Mouse (Mus musculus) frontal cortex, adult (tissue): ENCODE data around the gene Hoxa6.

Experiments
- ATAC-seq: cut with Nextera tagmentation; 2 replicates; pipeline ENCODE4 v1.9.2; 2017; ENCODE audit warnings: mild to moderate bottlenecking, moderate library complexity, mixed read lengths; ENCODE audit not compliant: low TSS enrichment

The Hoxa6 gene

GRCm38 (mm10) chr6:52164626-52165440 lies 43.7 kb downstream of the Hoxa6 start, which contains the start of gene Hoxa2:
Gene Hoxa2, minus strand, starts transcription at chr6:52164831.
- no peak for ATAC-seq

DNA sequence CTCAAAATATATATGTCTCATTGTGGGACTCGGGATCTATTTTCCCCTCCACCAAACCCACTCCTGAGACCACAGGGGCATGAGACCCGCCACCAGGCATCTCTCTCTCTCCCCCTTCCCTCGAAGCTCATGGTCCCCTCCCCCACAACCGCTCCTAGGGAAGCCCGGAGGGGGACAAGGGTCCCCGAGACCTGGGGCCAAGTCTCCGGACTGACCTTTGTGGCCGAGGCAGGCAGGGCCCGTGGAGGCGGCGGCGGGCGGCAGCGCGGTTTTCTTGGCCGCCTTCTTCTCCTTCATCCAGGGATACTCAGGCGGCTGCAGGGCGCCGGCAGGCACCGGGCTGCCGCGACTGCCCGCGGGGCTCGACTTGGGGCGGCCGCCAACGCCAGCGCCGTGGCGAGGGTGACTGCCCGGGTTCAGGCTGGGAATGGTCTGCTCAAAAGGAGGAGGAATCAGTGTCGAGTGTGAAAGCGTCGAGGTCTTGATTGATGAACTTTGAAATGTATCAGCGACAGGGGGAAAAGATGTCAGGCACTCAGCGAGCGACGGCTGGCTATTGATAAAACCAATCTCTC lies 44.4 kb downstream of the Hoxa6 start:
- ATAC-seq, result no peak

GRCm38 (mm10) chr6:52163366-52164031 lies 45.0 kb downstream of the Hoxa6 start:
- ATAC-seq, result no peak

DNA sequence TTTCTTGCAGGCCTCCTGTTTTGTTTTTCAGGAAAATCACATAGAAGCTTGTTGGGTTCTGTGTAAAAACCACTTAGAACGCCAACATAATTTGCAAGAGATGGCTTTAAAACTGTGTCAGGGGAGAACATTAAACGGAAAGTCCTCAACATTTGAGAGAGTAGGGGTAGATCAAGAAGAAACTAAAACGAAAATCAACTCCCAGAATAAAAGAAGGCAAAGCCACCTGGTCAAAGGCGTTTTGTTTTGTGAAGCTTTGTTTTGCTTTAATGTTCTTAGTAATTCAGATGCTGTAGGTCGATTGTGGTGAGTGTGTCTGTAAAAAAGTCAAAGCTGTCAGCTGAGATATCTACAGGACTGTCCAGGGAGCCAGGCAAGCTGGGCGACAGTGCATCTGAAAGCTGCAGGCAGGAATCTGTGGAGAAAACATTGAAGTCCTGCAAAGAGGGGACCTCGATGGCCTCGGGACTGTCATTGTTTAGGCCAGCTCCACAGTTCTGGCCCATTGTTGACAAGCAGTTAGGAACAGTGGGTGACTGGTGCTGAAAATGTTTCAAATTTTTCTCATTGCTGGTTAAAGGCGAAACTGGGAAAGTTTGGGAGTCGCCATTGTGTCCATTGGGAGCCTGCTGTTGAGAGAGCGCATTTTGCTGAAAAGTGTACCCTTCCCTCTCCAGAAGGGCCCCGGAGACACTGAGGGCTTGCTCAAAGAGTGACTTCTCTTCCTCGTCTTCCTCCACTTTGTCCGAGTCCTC lies 45.7 kb downstream of the Hoxa6 start:
- no peak for ATAC-seq

DNA sequence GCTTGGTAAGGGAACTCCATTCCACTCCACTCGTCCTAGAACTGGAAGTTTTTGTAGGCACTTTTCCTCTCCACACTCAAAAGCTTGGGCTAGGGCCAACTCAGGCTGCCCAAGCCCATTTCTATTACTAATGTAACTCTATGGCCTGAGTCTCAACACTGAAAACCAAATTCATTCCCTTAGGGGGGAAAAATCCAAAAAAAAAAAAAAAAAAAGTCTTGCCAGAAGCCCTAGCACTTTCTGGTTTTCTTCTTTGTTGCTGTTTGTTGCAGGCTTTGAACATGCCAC lies 46.5 kb downstream of the Hoxa6 start:
- ATAC-seq, result no peak

GRCm38 (mm10) chr6:52161336-52162092 lies 47.0 kb downstream of the Hoxa6 start:
- ATAC-seq, result no peak

DNA sequence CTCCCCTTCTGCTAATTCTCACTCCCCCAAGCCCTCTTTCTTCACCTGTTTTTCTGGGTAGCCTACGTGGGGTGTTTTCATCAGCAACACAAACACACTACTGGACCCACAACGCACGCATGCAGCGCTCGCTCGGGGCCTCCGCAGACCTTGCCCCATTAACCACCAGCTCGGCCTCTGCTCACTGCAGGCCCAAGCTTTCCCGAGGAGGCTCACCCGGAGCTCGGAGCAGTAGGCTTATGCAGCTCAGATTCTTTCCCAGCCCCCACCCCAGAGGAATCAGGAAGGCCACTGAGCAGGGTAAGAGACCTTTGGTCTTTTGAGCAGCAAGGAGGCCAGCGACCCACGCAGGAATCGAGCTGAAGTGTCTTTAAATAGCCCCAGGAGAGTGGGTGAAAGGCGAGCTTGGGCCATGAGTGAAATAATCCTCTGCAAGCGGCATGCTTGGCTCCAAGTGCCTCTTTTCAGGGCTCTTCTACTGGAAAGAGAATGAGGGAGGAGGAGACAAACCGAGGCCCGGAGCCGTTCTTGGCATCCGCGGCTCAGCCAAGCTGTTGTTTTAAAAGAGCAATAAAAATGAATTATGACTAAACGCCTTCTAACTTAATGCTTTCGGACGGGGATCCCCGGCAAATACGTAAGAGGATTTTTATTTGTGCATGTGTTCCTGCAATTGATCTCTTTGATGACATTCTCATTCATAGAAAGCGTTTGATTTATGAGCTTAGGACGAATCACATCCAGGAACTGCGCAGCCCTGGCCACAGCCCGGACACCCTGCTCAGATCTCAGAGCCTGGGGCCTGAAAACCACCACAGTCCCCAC lies 47.8 kb downstream of the Hoxa6 start:
- ATAC-seq, result no peak

DNA sequence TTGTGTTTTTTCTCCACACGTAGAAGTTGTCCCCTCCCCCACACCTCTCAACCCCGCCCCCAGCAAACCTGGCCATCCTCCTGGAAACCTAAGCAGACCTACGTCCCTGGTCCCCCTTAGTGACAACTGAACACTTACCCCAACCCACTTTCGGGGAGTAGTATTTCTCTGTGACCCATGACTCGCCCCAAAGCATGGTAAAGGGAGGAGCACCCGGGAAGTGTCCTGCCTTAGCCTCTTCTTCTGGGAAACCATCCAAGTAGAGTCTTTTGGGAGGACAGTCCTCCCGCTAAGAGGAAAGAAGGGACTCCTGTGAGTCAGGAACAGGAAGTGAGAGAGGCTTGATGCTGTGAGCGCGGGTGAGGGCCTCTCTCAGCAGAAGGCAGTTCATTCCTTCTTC lies 48.5 kb downstream of the Hoxa6 start:
- no peak for ATAC-seq

DNA sequence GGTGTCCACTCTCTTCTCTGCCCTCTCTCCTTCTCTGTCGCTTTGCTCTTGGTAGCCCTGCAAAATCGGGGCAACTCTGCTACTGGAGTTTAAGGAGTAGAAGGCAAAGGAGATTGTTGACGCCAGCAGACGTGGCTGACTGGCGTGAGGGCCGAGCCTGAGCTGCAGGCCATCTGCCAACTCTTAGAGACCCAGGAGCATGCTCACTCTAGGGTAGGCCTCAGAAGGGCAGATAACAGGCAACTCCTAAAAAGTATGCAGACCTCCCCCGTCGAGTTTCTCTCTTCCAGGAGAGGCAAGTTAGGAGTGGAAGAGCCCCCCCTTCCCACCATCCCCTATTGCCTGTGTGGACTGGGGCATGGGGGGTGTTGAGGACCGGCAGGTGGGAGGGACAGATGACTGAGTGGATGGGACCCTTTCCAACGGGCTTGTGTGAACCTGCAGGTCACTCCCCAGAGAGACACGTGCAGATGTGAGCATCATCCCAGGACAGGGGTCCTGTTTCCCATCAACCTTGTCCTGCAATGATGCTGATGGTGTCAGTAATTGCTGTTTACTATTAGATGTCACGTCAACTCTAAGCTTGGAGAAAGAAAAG lies 49.3 kb downstream of the Hoxa6 start:
- ATAC-seq, result no peak

GRCm38 (mm10) chr6:52158276-52159051 lies 50.1 kb downstream of the Hoxa6 start, which contains the start of gene Hoxa1:
Gene Hoxa1, minus strand, starts transcription at chr6:52158317.
- ATAC-seq, result no peak

DNA sequence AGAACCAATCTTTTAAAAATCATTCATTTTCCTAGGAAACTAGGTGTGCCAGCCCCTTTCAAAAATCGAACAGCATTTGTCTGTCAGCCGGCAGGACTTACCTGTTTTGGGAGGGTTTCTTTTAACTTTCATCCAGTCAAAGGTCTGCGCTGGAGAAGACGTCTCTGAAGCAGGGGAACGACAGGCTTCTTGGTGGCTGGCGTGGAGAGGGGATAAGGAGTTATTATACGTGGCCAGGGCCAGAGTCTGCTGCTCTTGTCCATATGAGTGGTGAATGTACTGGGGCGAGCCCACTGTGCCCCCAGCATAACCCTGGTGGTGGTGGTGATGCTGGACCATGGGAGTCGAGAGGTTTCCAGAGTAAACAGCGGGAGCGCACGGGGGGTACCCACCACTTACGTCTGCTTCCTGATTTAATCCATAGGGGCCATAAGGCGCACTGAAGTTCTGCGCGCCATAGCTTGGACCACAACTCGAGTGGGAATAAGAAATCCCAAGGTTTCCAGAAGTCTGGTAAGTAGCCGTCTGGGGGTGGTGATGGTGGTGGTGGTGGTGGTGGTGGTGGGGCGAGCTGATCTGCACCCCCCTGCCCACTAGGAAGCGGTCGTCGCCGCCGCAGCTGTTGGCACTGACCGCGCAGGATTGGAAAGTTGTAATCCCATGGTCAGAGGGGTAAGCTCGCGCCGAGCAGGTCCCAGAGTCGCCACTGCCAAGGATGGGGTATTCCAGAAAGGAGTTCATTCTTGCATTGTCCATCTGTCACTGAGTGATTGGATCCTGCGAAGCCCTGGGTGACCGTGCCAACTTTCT lies 50.9 kb downstream of the Hoxa6 start:
- no peak for ATAC-seq

DNA sequence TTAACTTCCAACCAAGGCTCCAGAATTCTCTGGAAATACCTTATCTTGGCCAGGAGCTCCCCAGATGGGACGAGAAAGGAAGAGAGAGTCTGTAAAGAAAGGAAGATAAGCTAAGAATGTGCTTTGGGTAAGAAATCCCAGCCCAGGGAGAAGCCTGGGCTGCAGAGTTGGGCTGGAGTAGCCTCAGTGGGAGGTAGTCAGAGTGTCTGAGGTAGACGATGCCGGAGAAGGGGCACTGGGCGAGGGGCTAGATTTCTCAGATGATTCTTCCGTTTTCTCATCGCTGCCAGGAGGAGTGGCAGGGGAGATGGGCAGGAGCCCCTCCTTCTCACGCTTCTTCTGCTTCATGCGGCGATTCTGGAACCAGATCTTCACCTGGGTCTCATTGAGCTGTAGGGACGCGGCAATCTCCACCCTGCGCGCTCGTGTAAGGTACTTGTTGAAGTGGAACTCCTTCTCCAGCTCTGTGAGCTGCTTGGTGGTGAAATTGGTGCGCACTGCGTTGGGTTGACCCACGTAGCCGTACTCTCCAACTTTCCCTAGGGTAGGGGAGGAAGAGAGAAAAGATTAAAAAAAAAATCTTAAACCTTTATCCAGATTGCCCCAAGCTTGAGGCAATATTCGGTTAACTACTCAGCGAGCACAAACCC lies 51.8 kb downstream of the Hoxa6 start:
- no peak for ATAC-seq
